Mouse (Mus musculus): Measurements from ENCODE around the gene Gm1527.

Gene Gm1527

DNA sequence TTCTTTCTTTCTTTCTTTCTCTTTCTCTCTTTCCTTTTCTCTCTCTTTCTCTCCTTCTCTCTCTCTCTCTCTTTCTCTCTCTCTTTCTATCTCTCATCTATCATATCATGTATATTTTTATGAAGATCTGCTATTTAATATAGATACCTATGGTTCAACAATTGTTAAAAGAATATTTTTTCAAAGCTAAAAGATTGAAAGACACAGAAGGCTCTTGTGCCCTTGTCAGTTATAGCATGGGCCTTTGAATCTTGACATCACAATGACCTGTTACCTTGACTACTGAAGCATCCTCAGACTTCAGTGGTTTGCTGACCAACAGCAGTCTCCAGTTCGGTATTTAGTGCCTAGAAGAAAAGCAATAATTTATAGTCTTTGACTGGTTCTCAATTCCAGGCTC lies at the start of gene Gm1527:
TSS of gene Gm1527 (plus strand) at position 301 of the 400 bp plus-strand sequence.
- WGBS: 86% methylated on average over 1 of the region's 1 CpGs

DNA sequence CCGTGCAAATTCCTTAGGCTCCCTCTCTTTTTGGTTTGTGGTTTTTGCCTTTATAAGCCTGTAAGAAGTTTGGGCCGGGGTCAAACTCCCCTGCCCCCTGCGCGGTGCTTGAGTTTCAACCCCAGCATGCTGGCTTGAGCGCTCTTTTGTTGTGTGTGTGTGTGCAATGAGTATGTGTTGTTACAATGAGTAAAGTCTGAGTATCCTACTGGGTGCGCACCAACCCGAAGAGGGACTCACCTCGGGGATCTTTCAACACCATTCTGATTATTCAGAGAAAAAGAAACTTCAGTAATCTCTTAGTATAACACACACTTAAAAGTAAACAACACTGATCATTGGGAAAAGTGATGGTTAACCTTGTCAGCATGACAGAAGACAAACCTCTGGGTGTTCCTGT lies 49.2 kb upstream of the Gm1527 start:
- 78% methylated on average over 8 of the region's 8 CpGs for WGBS

DNA sequence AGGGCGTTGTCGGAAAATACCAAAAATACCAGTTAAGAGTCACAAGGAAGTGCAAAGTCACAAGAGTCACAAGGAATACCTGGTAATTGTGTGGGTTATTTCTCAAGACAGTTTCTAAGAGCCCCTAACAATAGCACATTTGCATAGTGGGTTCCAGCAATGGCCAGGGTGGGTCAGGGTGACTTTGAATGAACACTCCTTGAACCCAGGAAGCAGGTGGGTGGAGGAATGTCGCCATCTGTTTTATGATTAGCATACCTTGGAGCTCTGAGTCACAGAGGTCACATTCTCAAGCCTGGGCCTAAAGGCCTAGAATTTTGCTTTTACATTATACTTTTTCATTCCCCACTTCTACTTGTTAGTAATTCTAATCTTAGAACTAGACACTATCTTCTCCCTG lies 40.2 kb upstream of the Gm1527 start:
- 94% methylated on average over 3 of the region's 3 CpGs for WGBS

DNA sequence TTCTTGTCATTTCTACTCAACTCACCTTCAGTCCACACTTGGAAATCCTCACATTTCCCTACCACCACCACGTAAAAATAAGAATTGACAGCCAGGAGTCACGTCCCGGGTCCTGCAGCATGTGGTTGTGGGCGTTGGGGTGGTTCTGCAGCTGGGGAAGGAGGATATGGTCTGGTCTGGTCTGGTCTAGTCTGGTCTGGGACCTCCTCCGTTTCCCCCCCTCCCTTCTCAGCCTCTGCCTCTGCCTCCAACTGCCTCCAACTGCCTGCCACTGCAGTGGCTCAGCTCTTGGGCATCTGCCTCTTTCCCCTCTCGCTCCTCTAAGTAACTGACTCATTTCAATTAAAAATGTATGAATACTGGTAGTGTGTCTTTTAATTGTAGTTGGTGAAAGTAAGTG lies 4.5 kb downstream of the Gm1527 start:
- 72% methylated on average over 6 of the region's 6 CpGs for WGBS

DNA sequence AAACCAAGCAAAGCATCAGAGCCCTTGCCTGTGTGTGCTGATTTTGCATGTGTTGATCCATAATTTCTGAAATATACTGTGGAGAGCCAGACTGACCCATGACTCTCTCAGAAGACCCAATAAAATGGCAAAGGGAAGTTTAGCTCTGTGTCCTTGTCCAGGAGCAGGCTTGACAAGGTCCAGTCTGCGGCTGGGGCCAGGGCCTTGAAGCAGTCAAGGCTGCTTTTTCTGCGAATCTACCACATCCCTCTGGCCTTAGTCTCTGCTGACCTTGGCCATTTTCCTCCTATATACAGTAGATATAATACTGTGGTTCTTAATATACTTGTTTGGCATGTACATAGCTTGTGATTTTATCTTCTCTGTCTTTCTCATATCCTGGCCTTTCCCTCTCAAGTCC lies 73.5 kb downstream of the Gm1527 start:
- 92% methylated on average over 2 of the region's 2 CpGs for WGBS

DNA sequence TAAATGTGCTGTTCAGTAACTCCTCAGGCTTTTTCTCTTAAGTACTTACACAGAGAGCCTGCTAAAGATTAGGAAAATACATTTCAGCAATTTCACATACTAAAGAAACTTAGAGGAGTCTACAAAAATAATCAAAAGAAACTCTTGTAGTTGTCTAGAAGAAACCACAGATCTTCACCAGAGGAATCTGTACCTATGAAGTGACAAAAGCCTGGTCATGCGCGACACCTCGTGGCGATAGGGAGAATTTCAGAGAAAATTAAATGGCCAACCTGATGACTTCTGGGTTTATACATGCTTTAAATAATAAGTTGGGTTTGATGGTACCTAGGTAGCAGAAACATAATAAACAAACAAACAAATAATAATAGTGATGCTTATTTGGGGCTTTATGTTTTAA lies 76.4 kb downstream of the Gm1527 start:
- WGBS: 0% methylated on average over 4 of the region's 4 CpGs

Data from cerebral cortex, adult 2 months (tissue).